Mouse (Mus musculus): ENCODE results near the gene Plpp7. TPM values are rescaled to one million over a fixed set of nuclear protein-coding genes. Genes with fewer than 3 reads are reported as not detected.

The Plpp7 gene
- polyA plus RNA-seq, 1 experiment from 2014 or later, result 11.7 TPM

Small RNAs within 50 kb of the gene (microRNA-seq; reads per million reads assigned to microRNA genes)
- gene Mir7674 (ENCODE audit: borderline number of aligned reads), result not detected

Other genes with a start within 250 kb of the Plpp7 start
- gene Fibcd1, start 249.5 kb upstream of the Plpp7 start, polyA plus RNA-seq (2014; fragmentation: Nextera tagmentation; extraction: Ambion mirVana), result 0.19 and 0.29 TPM in 2 replicates
- 2.0 and 2.2 TPM in 2 replicates for gene Lamc3, start 208.2 kb upstream of the Plpp7 start, polyA plus RNA-seq (2014; fragmentation: Nextera tagmentation; extraction: Ambion mirVana)
- 31.2 and 33.9 TPM in 2 replicates for gene Aif1l, start 145.4 kb upstream of the Plpp7 start, polyA plus RNA-seq (2014; fragmentation: Nextera tagmentation; extraction: Ambion mirVana)
- gene Nup214, start 121.1 kb upstream of the Plpp7 start, polyA plus RNA-seq (2014; fragmentation: Nextera tagmentation; extraction: Ambion mirVana), result 61.2 and 66.4 TPM in 2 replicates
- gene Fam78a, start 10.7 kb upstream of the Plpp7 start, polyA plus RNA-seq (2014; fragmentation: Nextera tagmentation; extraction: Ambion mirVana), result 8.2 and 8.9 TPM in 2 replicates
- 63.0 and 66.0 TPM in 2 replicates for gene Prrc2b, start 55.6 kb downstream of the Plpp7 start, polyA plus RNA-seq (2014; fragmentation: Nextera tagmentation; extraction: Ambion mirVana)
- gene Pomt1, start 141.1 kb downstream of the Plpp7 start, polyA plus RNA-seq (2014; fragmentation: Nextera tagmentation; extraction: Ambion mirVana), result 20.2 and 26.5 TPM in 2 replicates
- 58.6 and 60.6 TPM in 2 replicates for gene Uck1, start 164.6 kb downstream of the Plpp7 start, polyA plus RNA-seq (2014; fragmentation: Nextera tagmentation; extraction: Ambion mirVana)
- 27.2 and 33.1 TPM in 2 replicates for gene Golga2, start 191.9 kb downstream of the Plpp7 start, polyA plus RNA-seq (2014; fragmentation: Nextera tagmentation; extraction: Ambion mirVana)
- 206 and 249 TPM in 2 replicates for gene Swi5, start 192.5 kb downstream of the Plpp7 start, polyA plus RNA-seq (2014; fragmentation: Nextera tagmentation; extraction: Ambion mirVana)

All from embryonic facial prominence, embryonic 14.5 days (tissue).